Mouse (Mus musculus) adrenal gland, postnatal 36 days (tissue): ENCODE results near the gene Cdk7. TPM values are rescaled to one million over a fixed set of nuclear protein-coding genes. Genes with fewer than 3 reads are reported as not detected.

Experiments
- total RNA-seq, 2 experiments: library from RNA; stranded (reverse); gene quantifications; 2 replicates each; pipeline ENCODE4 v1.2.3; 2021

Gene Cdk7
- total RNA-seq, 2 experiments from 2014 or later = 38.6 to 44.7 TPM

Other genes starting within 250 kb of the Cdk7 start
- gene Gtf2h2, start 238.4 kb downstream of the Cdk7 start, total RNA-seq = 10 to 100 TPM; 24.5 to 30.5 TPM
- gene Ocln, start 178.2 kb downstream of the Cdk7 start, total RNA-seq = 10 to 100 TPM in 1 of 2 experiments, 1 to 10 TPM in 1; 6.7 to 14.4 TPM
- gene Marveld2, start 114.0 kb downstream of the Cdk7 start, total RNA-seq = under 1 TPM; 0.56 to 0.76 TPM
- 10 to 100 TPM; 68.9 to 84.4 TPM for gene Ak6, start 80.0 kb downstream of the Cdk7 start, total RNA-seq
- 10 to 100 TPM; 21.0 to 22.7 TPM for gene Rad17, start 79.9 kb downstream of the Cdk7 start, total RNA-seq
- 10 to 100 TPM in 1 of 2 experiments, 1 to 10 TPM in 1; 8.3 to 15.4 TPM for gene Taf9, start 79.4 kb downstream of the Cdk7 start, total RNA-seq
- under 1 TPM; 0.66 to 0.76 TPM for gene Ccdc125, start 61.2 kb downstream of the Cdk7 start, total RNA-seq
- gene Mrps36, start 13.7 kb upstream of the Cdk7 start, total RNA-seq = 100 to 1,000 TPM; 116 to 122 TPM
- under 1 TPM; 0.66 TPM for gene Cenph, start 45.0 kb upstream of the Cdk7 start, total RNA-seq
- gene Ccnb1, start 55.6 kb upstream of the Cdk7 start, total RNA-seq = 1 to 10 TPM; 5.5 to 6.5 TPM
- gene Slc30a5, start 102.5 kb upstream of the Cdk7 start, total RNA-seq = 10 to 100 TPM; 49.9 to 51.4 TPM